Mouse (Mus musculus) limb, embryonic 12.5 days (tissue): ENCODE data around the gene Sh3bp5l. TPM values are rescaled to one million over a fixed set of nuclear protein-coding genes. Genes with fewer than 3 reads are reported as not detected.
A peak's percentile ranks its signal among the peaks of the same experiment; 100 is the strongest.
"Not testable (repeated sequence)": the region's sequence is repeated elsewhere in the genome, so short reads cannot be mapped to it uniquely, and the experiment has no call there.

Experiments
- ATAC-seq: fragments of 200-750 bp; cut with Nextera tagmentation; 2 replicates; pipeline ENCODE4 v1.8.0; 2017; ENCODE audit warnings: low read depth, moderate TSS enrichment; ENCODE audit not compliant: insufficient number of reproducible peaks, insufficient read depth, low FRiP score, low TSS enrichment
- H3K27ac ChIP-seq: fragments of 300-500 bp; sonication (generic); 2 replicates; pipeline ENCODE4 v1.5.1; 2016; ENCODE audit warnings: mild to moderate bottlenecking, moderate library complexity
- H3K27me3 ChIP-seq: fragments of 300-500 bp; sonication (generic); 2 replicates; pipeline ENCODE4 v1.6.1; 2016; ENCODE audit warnings: mild to moderate bottlenecking, moderate library complexity
- H3K36me3 ChIP-seq: fragments of 300-500 bp; sonication (generic); 2 replicates; pipeline ENCODE4 v1.6.1; 2016; ENCODE audit warnings: mild to moderate bottlenecking, moderate library complexity
- H3K4me1 ChIP-seq: fragments of 300-500 bp; sonication (generic); replicated peaks from 2 replicates; pipeline ENCODE4 v1.6.1; 2016
- H3K4me2 ChIP-seq: fragments of 300-500 bp; sonication (generic); 2 replicates; pipeline ENCODE4 v1.6.1; 2016; ENCODE audit warnings: mild to moderate bottlenecking, moderate library complexity
- H3K4me3 ChIP-seq: fragments of 300-500 bp; sonication (generic); replicated peaks from 2 replicates; pipeline ENCODE4 v1.5.1; 2016; ENCODE audit warnings: mild to moderate bottlenecking
- H3K9ac ChIP-seq: fragments of 300-500 bp; sonication (generic); replicated peaks from 2 replicates; pipeline ENCODE4 v1.6.1; 2016; ENCODE audit warnings: mild to moderate bottlenecking, moderate library complexity
- H3K9me3 ChIP-seq: fragments of 300-500 bp; sonication (generic); 2 replicates; pipeline ENCODE4 v1.6.1; 2016; ENCODE audit warnings: mild to moderate bottlenecking, moderate library complexity
- WGBS: fragments of 180-500 bp; shearing (Covaris S2); methylation state at CpG from one replicate; pipeline ENCODE4 v1.1.7; 2016; 5-methylcytosine and 5-hydroxymethylcytosine counted together
- polyA plus RNA-seq: library from polyadenylated mRNA; unstranded; fragments of >200 nt; fragmentation: Nextera tagmentation; extraction: Ambion mirVana; gene quantifications from 2 replicates; pipeline ENCODE4 v1.2.1, GENCODE M21; 2016

Gene Sh3bp5l
- polyA plus RNA-seq, 1 experiment from 2014 or later: 39.0 TPM

- Histone ChIP-seq H3K36me3 (no peaks in the 10 kb centered on the region), H3K4me3 (peak overlapping the region; percentile 19), H3K4me1 (peaks cover 17% of the 10 kb centered on the region), H3K4me2 (peak overlapping the region; percentile 55), H3K9me3 (no peaks in the 10 kb centered on the region), H3K27ac (no peak overlapping the region; the same call in 1 of the 2 replicates), H3K9ac (no peak overlapping the region), H3K27me3 (no peaks in the 10 kb centered on the region)
- ATAC-seq: no peak
- 30% methylated on average over 7 of the region's 7 CpGs for WGBS
Measured at GRCm38 (mm10) chr11:58303594-58303993, 26.9 kb upstream of the Sh3bp5l start.

- peaks cover 17% of the 10 kb centered on the region for H3K4me1 ChIP-seq
- not testable (repeated sequence) for H3K9ac ChIP-seq, H3K27me3 ChIP-seq, H3K4me2 ChIP-seq, H3K36me3 ChIP-seq, H3K9me3 ChIP-seq, H3K27ac ChIP-seq, H3K4me3 ChIP-seq, ATAC-seq
- 88% methylated on average over 8 of the region's 8 CpGs for WGBS
Measured at GRCm38 (mm10) chr11:58305299-58305698, 25.2 kb upstream of the Sh3bp5l start.

GRCm38 (mm10) chr11:58306860-58307308 lies 23.6 kb upstream of the Sh3bp5l start, which contains the start of gene Zfp692:
TSS of gene Zfp692 (plus strand) at chr11:58307069.
- Histone ChIP-seq H3K9me3 (no peaks in the 10 kb centered on the region), H3K4me3 (peak within 1 kb of the TSS; percentile 54), H3K27me3 (no peaks in the 10 kb centered on the region), H3K9ac (peak within 1 kb of the TSS; percentile 78), H3K4me2 (peak within 1 kb of the TSS; percentile 88), H3K4me1 (peaks cover 17% of the 10 kb centered on the region), H3K36me3 (0 out of 2 replicates have a peak, but pooled peaks cover 4% of the 10 kb centered on the region), H3K27ac (peak within 1 kb of the TSS; percentile 78)
- peak; percentile 40 for ATAC-seq
- WGBS: under 1% methylated on average over 34 of the region's 34 CpGs

DNA sequence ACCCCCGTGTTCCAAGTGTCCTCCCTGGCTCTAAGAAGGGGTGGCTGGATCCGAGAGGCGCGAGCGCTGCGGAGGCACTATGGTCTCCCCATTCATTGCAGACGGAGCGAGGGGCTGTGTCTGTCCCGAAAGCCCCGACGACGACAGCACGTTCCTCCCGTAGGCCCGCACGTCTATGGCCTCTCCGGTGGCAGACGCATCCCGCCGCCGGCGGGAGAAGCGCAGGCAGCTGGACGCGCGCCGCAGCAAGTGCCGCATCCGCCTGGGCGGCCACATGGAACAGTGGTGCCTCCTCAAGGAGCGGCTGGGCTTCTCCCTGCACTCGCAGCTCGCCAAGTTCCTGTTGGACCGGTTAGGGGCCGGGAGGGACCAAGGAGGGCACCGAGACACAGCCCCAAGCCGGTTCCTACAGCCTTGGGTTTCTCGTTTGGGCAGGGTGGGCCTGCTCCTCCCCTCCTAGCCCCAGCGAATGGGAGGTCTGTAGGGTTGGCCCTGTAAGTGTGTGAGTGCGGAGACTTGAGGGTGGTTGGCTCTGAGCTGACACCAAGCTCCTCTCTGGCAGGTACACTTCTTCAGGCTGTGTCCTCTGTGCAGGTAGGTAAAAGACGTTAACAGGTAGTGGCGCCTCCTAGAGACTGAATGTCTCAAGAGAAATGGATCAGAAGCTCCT lies 23.0 kb upstream of the Sh3bp5l start:
- Histone ChIP-seq H3K27ac (peak overlapping the region; percentile 78), H3K27me3 (no peaks in the 10 kb centered on the region), H3K9ac (peak overlapping the region; percentile 78), H3K4me3 (peak overlapping the region; percentile 54), H3K36me3 (0 out of 2 replicates have a peak, but pooled peaks cover 8% of the 10 kb centered on the region), H3K4me2 (peak overlapping the region; percentile 88), H3K4me1 (peaks cover 17% of the 10 kb centered on the region), H3K9me3 (no peaks in the 10 kb centered on the region)
- peak; percentile 67 for ATAC-seq
- under 1% methylated on average over 42 of the region's 42 CpGs for WGBS

- no peak for ATAC-seq
- Histone ChIP-seq H3K4me2 (no peak overlapping the region), H3K27ac (no peak overlapping the region), H3K9ac (no peak overlapping the region), H3K36me3 (0 out of 2 replicates have a peak, but pooled peaks cover 14% of the 10 kb centered on the region), H3K4me1 (peaks cover 14% of the 10 kb centered on the region), H3K4me3 (no peak overlapping the region), H3K9me3 (no peaks in the 10 kb centered on the region), H3K27me3 (no peaks in the 10 kb centered on the region)
- WGBS: 91% methylated on average over 9 of the region's 9 CpGs
Measured at GRCm38 (mm10) chr11:58308661-58309060, 21.9 kb upstream of the Sh3bp5l start.

DNA sequence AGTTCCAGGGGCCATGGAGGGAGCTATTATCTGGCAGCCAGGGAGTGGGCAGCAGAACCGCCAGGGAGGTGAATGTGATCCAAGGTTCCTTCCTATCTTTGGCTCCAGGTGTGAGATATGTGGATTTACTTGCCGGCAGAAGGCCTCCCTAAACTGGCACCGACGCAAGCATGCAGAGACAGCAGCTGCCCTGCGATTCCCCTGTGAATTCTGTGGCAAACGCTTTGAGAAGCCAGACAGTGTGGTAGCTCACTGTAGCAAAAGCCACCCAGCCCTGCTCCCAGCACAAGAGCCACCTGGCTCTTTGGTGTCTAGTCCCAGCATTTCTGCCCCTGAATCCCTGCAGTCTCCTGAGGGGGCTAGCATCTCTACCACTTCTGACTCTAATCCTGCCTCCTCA lies 16.5 kb upstream of the Sh3bp5l start:
- H3K4me3 ChIP-seq: no peak overlapping the region
- no peaks in the 10 kb centered on the region for H3K9me3 ChIP-seq
- WGBS: 92% methylated on average over 6 of the region's 6 CpGs
- H3K27me3 ChIP-seq: no peaks in the 10 kb centered on the region
- no peak overlapping the region for H3K9ac ChIP-seq
- no peak overlapping the region for H3K4me2 ChIP-seq
- H3K4me1 ChIP-seq: no peaks in the 10 kb centered on the region
- no peak for ATAC-seq
- no peak overlapping the region for H3K27ac ChIP-seq
- H3K36me3 ChIP-seq: peaks cover 61% of the 10 kb centered on the region

DNA sequence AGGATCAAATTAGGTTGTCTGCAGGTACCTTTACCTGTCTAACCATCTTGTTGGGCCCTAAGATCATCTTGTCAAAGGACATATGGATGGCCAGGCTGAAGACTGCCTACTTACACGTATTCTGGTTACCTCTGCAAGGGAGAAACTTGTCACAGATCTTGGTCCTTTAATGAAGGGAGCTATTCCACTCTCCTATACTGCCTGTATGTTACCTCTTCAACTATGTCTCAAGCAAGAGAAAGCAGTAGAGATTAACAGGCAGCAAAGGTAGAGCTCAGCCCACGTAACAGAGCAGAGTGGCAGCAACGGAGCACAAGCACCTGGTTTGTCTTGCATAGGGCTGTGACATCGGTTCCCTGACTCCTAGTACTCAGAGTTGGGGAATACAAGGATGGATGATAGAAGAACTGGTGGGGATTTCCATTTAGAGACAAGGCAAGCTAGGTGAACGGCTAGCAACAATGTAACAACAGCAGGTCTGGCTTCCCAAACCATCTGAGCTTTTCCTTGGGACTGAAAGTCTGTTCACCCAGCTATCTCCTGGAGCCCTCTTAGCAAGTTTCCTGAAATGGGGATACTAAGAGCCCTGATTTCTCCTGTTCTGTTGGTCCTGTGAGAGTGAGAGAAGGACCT lies 14.9 kb upstream of the Sh3bp5l start:
- H3K27me3 ChIP-seq: no peaks in the 10 kb centered on the region
- no peaks in the 10 kb centered on the region for H3K9me3 ChIP-seq
- peaks cover 70% of the 10 kb centered on the region for H3K36me3 ChIP-seq
- WGBS: 91% methylated on average over 5 of the region's 5 CpGs
- no peak overlapping the region for H3K4me3 ChIP-seq
- no peak overlapping the region for H3K27ac ChIP-seq
- ATAC-seq: no peak
- H3K9ac ChIP-seq: no peak overlapping the region
- H3K4me2 ChIP-seq: no peak overlapping the region
- H3K4me1 ChIP-seq: no peaks in the 10 kb centered on the region

GRCm38 (mm10) chr11:58316344-58316743 lies 14.2 kb upstream of the Sh3bp5l start:
- ATAC-seq: no peak
- Histone ChIP-seq H3K9ac (no peak overlapping the region), H3K27ac (no peak overlapping the region), H3K4me1 (no peaks in the 10 kb centered on the region), H3K4me3 (no peak overlapping the region), H3K9me3 (no peaks in the 10 kb centered on the region), H3K36me3 (peaks cover 70% of the 10 kb centered on the region), H3K27me3 (no peaks in the 10 kb centered on the region), H3K4me2 (no peak overlapping the region)
- WGBS: 81% methylated on average over 17 of the region's 17 CpGs

DNA sequence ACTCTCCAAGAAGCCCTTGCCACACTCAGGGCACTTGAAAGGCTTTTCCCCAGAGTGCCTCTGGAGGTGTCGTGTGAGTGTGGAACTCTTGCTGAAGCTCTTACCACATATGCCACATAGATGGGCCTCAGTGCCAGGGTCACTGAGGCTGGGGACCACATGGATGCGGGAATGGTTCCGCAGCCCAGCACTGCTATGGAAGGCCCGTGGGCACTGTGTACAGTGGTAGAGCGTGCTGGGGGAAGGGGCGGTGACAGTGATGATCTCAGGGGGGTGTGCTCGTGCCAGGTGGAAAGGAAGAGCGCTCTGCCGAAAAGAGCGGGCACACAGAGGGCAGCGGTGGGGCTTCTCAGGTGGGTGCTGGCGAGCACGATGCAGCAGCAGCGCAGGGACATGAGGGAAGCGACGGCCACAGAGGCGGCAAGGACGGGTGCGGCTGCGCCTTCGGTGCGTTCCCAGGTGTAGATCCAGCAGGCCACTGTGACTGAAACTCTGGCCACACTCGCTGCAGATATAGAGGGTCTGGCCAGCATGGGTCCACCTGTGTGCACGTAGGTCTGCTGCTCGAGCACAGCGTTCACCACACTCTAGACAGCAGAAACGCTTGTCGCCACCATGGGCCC lies 13.6 kb upstream of the Sh3bp5l start:
- no peak overlapping the region for H3K4me2 ChIP-seq
- H3K27me3 ChIP-seq: no peaks in the 10 kb centered on the region
- no peak overlapping the region for H3K4me3 ChIP-seq
- 70% methylated on average over 28 of the region's 28 CpGs for WGBS
- ATAC-seq: no peak
- H3K9ac ChIP-seq: no peak overlapping the region
- H3K9me3 ChIP-seq: no peaks in the 10 kb centered on the region
- no peak overlapping the region for H3K27ac ChIP-seq
- 0 out of 2 replicates have a peak, but pooled peaks cover 4% of the 10 kb centered on the region for H3K4me1 ChIP-seq
- H3K36me3 ChIP-seq: peaks cover 70% of the 10 kb centered on the region

DNA sequence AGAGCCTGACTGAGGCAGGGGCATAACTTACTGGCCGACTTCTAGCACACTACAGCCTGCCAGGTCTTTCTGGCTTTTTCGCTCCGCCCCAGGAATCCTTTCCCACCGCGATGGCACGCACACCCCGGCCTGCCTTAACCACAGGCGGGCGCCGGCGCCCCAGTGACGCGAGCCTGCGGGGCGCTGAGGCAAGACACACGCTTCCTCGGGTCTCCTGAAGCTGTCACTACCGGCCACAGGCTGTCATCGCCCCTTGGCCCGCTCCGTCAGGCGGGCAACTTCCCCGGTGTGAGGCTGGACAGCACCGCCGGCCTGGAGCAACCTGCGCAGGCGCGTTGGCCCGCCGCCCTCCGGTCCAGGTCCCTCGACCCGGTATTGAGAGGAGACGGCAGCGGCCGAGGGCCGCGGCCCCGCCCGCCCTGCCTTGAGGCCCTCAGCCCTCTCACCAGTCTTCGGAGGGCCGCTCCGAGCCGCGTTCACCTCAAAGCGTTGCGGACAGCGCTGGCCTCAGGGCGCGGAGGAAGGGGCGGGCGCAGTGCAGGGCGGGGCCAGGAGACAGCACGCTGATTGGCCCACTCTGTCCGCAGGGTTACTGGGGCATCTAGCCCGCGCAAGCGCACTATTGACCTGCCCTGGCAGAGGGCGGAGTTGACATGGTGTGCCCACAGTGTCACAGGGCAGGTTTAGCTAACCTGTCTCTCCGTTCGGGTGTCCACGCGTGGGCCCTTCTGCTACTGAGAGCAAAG lies 7.5 kb upstream of the Sh3bp5l start:
- peak overlapping the region; percentile 83 for H3K4me2 ChIP-seq
- peak overlapping the region; percentile 79 for H3K4me3 ChIP-seq
- H3K9ac ChIP-seq: peak overlapping the region; percentile 85
- peaks cover 19% of the 10 kb centered on the region for H3K4me1 ChIP-seq
- peaks cover 34% of the 10 kb centered on the region for H3K36me3 ChIP-seq
- peak overlapping the region; percentile 96 for H3K27ac ChIP-seq
- WGBS: under 1% methylated on average over 63 of the region's 63 CpGs
- H3K9me3 ChIP-seq: 0 out of 2 replicates have a peak, but pooled peaks cover 6% of the 10 kb centered on the region
- peak; percentile 98 for ATAC-seq
- H3K27me3 ChIP-seq: no peaks in the 10 kb centered on the region
